Mouse (Mus musculus): ENCODE measurements around the gene Sec14l1.

Sec14l1 gene

DNA sequence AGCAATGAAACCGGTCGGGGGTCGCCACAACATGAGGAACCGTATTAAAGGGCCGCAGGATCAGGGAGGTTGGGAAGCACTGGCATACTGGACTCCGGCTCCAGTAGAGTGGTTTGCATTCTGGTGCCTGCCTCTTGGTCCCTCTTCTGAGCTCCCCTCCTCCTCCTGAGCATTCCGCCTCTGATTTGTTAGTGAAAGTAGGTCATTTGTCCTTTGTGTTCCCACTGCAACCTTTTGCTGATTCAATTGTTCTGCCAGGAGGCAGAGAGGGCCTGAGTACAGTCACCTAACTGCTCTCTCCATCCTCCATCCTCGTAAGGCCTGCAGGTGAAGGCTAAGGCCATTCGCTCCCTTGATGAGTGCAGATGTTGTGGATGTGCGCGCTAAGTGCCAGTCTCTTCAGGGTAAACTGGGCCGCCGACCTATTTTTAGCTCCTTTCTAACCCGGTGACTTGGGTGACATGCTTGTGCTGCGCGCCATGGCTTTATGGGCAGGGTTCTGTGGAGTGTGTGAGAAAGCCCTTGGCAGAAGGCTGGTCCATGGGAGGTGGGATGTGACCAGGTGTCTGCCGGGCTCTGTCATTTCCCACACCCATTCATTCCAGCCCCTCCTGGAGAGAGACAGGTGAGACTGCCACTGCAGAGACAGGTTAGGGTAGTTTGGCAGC lies 8.6 kb downstream of the Sec14l1 start:
- intact Hi-C loops (cut with DNase I), result no loop called here

- intact Hi-C loops (cut with DNase I), result no loop called here
Observed at GRCm38 (mm10) chr11:117124539-117124938, 9.6 kb downstream of the Sec14l1 start.

DNA sequence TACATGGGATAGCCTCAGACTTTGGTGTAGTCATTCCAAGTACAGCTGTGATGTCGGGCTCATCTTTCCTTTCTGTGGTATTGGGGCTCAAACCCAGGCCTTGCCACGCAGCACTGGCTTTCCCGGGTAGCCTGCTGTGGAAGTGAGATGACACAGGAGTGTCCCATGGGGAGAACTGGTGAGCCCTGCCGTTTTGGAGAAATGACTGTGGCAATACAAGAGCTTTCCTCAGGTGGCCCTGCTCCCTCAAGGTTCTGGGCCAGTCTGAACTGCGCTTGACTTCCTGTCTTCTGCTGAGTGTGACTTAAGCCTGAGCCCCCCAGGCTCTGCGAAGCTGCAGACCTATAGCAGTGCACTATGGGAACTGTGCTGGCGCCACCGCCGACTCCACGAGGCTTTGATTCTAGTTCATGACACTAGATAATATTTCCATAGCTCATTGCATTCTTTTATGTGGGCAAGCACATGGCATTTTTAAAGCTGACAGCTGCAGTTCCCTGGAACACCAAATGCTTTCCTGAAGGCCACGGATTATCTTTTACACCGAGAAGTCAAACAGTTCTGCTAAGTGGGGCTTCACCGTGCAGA lies 12.4 kb downstream of the Sec14l1 start:
- intact Hi-C loops (cut with DNase I), result no loop called here

- intact Hi-C loops (cut with DNase I), result no loop called here
Observed at GRCm38 (mm10) chr11:117127931-117128548, 13.1 kb downstream of the Sec14l1 start.

DNA sequence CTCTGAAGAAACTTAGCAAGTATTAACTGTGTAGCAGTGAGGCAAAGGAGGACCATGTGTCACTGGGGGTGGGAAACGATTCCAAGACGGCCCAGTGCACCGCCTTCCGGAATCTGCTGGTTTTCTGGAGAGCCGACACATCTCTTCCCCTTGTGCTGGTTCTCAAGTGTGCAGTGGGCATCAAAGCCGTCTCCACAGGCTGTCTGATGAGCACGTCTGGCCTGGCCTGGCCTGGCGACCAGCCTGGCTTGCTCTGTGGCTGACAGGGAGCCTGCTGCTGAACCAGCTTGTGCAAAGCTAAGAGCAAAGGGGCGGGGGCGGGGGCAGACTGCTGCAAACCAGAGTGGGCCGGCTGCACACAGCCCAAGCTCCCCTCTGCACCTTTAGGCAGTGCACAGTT lies 14.5 kb downstream of the Sec14l1 start:
- intact Hi-C loops (cut with DNase I), result no loop called here

GRCm38 (mm10) chr11:117130068-117130467 lies 15.1 kb downstream of the Sec14l1 start:
- intact Hi-C loops (cut with DNase I), result no loop called here

DNA sequence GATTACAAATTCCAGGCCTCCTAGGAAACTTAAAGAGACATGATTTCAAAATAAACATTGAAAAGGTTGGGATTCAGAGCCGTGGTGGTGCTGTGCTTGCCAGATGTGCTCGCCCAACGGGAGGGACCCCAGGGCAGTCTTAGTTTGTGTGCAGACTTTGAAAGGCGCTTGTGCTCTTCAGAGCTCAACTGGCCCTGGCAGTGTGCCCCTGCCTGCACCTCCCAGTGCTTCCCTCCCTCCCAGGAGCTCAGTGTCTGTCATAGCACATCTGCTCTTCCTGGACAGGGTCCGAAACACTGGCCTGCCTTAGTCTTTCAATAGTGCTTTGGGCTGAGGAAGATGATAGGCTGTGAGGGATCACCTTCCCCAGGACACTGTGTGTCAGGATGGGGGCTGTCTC lies 15.9 kb downstream of the Sec14l1 start:
- intact Hi-C loops (cut with DNase I), result no loop called here

- intact Hi-C loops (cut with DNase I), result no loop called here
Observed at GRCm38 (mm10) chr11:117131450-117131849, 16.5 kb downstream of the Sec14l1 start.

GRCm38 (mm10) chr11:117134776-117135387 lies 19.9 kb downstream of the Sec14l1 start:
- intact Hi-C loops (cut with DNase I), result no loop called here

GRCm38 (mm10) chr11:117135457-117136290 lies 20.7 kb downstream of the Sec14l1 start:
- intact Hi-C loops (cut with DNase I), result no loop called here

DNA sequence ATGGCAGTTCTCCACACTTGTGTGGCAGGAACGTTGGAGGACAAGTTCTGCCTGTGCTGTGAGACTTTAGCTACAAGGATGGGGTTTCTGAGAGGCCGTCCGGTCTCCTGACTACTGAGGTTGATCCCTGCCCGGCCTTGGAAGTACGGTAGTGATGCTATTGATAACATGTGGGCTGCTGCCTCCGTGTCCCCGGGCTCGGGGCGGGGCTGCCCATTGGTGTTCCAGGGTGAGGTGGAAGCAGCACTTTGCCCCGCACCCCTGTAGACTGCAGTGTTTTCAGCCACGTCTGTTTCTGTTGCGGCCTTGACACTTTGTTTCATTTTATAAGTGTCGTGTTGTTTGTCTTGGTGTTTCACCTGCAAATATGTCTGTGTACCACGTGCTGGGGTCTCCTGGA lies 21.9 kb downstream of the Sec14l1 start:
- intact Hi-C loops (cut with DNase I), result no loop called here

DNA sequence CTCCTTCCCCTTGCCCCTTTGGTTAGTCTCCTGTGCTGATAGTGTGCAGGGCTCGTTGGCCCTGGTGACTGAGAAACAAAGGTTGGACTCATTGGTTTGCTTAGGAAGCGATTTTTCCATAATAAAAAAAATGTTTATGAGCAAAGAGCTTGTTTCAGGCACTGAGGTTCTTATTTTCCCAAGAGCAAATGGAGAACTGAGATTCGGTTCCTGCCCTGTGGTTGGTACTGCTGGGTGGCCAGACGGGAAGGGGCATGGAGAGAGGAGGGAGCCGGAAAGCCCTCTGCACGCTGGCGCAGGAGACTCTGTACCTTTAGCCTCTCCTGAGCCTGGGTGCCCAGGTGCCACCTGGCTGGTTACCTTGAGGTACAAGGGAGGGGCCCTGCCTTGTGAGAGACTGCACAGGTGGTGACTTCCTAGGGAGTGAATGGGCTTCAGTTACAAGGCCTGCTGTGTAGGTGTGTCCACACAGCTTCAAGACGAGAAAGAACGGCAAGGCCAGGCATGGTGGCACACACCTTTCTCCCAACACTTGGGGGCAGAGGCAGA lies 23.3 kb downstream of the Sec14l1 start:
- intact Hi-C loops (cut with DNase I), result no loop called here

DNA sequence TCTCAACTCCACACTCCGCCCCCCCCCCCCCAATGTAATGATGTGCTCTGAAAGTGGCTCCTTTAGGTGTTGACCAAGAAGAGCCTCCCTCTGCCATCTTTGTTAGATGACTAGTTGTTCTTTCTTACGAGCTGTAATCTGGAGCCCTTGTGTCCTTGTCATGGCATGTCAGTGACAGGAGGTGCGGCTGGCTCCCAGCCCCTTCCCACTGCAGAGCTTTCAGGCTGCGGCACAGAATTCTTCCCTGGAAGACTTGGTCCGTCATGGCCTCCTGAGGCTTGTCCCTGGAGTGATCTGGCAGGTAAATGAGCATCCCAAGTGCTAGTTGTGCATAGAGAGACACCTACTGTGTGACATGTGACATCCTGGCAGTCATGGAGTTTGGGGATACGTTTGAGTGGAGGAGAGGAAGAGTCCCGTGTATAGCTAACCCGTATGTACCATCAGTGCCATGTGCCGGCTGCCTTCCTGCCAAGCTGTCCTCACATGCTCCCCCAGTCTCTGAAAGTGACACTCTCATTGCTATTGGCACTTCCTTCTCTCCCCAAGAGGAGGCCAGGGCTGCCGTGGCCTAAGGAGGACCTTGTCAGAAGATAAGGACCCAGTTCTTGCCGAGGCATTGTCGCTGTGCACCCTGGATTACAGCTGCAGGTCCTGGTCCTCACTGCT lies 24.0 kb downstream of the Sec14l1 start:
- intact Hi-C loops (cut with DNase I), result no loop called here

- intact Hi-C loops (cut with DNase I), result no loop called here
Observed at GRCm38 (mm10) chr11:117141376-117142001, 26.5 kb downstream of the Sec14l1 start.

DNA sequence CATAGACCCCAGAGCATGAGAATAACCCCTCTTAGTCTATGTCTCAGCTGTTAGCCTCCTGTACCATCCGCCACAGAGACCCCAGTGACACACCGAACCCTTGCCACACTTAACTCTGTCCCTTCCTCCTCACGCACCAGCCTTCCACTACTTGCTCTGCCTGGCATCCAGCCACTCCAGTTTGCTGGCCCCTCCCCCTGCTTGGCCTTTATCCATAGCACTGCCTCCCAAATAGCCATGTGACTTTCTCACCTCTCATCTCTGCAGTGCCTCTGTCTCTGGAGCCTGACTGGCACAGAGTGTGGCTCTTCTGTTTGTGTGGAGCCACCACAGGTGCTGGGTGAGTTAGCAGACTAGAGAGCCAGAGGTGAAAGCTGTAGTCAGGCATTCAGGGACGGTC lies 27.5 kb downstream of the Sec14l1 start:
- intact Hi-C loops (cut with DNase I), result no loop called here

- intact Hi-C loops (cut with DNase I), result no loop called here
Observed at GRCm38 (mm10) chr11:117145451-117146117, 30.6 kb downstream of the Sec14l1 start.

- intact Hi-C loops (cut with DNase I), result no loop called here
Observed at GRCm38 (mm10) chr11:117146118-117146506, 31.1 kb downstream of the Sec14l1 start.

DNA sequence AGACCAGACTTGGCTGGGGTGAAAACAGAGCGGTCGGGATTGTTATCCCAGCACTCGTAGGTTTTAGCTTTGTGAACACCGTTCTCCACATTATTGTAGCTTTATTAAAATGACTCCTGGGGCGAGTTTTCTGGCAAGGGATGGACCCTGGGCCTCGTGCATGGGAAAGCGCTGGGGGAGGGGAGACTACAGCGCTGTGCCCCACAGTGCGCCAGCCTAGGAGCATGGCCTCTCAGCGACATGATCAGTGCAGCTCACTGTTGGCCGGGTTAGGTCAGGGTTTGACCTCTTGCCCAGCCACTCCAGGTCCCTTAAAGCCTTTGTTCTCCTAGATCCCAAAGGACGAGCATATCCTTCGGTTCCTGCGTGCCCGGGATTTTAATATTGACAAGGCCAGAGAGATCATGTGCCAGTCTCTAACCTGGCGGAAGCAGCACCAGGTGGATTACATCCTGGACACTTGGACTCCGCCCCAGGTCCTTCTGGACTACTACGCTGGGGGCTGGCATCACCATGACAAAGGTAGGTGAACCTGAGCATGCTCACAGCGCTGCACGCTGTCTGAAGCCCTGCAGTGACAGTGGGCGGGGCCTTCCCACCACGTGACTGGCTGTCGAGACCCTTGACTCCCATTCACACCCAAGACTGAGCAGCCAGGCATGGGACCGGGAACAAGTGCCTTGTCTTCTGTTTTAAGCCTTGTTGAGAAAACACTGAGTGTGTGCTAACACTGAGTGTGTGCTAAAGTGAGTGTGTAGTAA lies 32.0 kb downstream of the Sec14l1 start:
- intact Hi-C loops (cut with DNase I), result no loop called here

All from adrenal gland (tissue).